Mouse (Mus musculus) stomach, postnatal 0 days (tissue): Measurements from ENCODE around the gene Gli3.

ENCODE experiments used
- CTCF ChIP-seq: IDR thresholded peaks from 2 replicates; pipeline ENCODE4 v1.5.1; 2016; ENCODE audit warnings: antibody characterized with exemption, low read depth, mild to moderate bottlenecking, moderate library complexity
- EP300 ChIP-seq: optimal IDR thresholded peaks from 2 replicates; pipeline ENCODE3; 2016; ENCODE audit warnings: antibody characterized with exemption

- TF ChIP-seq CTCF (no peak), EP300 (no peak)
Observed at GRCm38 (mm10) chr13:15468421-15468820, 5.4 kb downstream of the Gli3 start.
